Comparison of ENCODE assay signal across 7 mouse cellular contexts in the genomic region with DNA sequence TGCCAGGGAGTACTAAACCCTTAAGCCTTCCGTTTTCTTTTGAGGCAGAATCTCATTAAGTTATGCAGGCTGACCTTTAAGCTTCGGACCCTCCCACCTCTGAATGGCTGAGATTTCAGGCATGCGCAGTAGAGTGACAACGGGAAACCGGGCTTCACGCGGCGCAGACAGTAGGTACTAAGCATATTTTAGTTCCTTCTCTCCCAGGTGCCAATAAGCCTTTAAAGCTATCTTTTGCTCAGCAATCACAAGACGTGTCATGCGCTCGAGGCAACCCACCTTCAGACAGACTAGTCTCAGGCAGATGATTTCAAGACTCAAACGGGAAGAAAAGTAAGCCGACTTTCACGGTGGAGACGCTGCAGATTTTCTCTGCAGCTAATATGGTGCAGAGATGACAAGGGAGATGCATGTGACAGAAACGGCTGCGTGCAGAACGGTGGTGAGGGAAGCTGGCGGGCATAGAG. TPM values are rescaled to one million over a fixed set of nuclear protein-coding genes. Genes with fewer than 3 reads are reported as not detected.
DNase-seq lines count a peak whose midpoint lies in the region; ATAC-seq and TF ChIP-seq lines count a peak whose summit lies in the region.

No protein-coding gene starts in this region.

- peak overlapping the region; percentile 46 for H3K4me3 ChIP-seq in forebrain, embryonic 15.5 days
- peak overlapping the region; percentile 40 for H3K4me3 ChIP-seq in intestine, embryonic 14.5 days (ENCODE audit: low read depth, low read length)
- peak overlapping the region; percentile 3; the same call in 1 of the 2 replicates for H3K4me3 ChIP-seq in macrophage (ENCODE audit: inconsistent target)
- H3K4me3 ChIP-seq in small intestine, adult 2 months (ENCODE audit: low read depth, low read length): peak overlapping the region; percentile 44

- TF ChIP-seq CTCF in small intestine, adult 2 months (IDR thresholded peaks at IDR 0.05; ENCODE audit: extremely low read depth, insufficient read length, insufficient replicate concordance, low read depth, low read length): no peak

- H3K27me3 ChIP-seq in forebrain, embryonic 15.5 days: no peaks in the 10 kb centered on the region
- no peaks in the 10 kb centered on the region for H3K27me3 ChIP-seq in intestine, embryonic 14.5 days (replicated peaks; ENCODE audit: control insufficient read depth, insufficient read depth, low read length)
- no peaks in the 10 kb centered on the region for H3K27me3 ChIP-seq in small intestine, adult 2 months (ENCODE audit: control insufficient read depth, insufficient read depth, low read length)

- peak overlapping the region; percentile 77 for H3K27ac ChIP-seq in forebrain, embryonic 15.5 days (replicated peaks)
- H3K27ac ChIP-seq in intestine, embryonic 14.5 days (ENCODE audit: low read depth): no peak overlapping the region
- H3K27ac ChIP-seq in macrophage: peak overlapping the region; percentile 29; the same call in 1 of the 2 replicates
- H3K27ac ChIP-seq in small intestine, adult 2 months (ENCODE audit: insufficient read depth, low read depth, low read length): no peak overlapping the region

- H3K9me3 ChIP-seq in forebrain, embryonic 15.5 days: no peaks in the 10 kb centered on the region
- H3K9me3 ChIP-seq in intestine, embryonic 14.5 days (ENCODE audit: control insufficient read depth, low read length): no peaks in the 10 kb centered on the region

- H3K36me3 ChIP-seq in forebrain, embryonic 15.5 days: no peaks in the 10 kb centered on the region
- no peaks in the 10 kb centered on the region for H3K36me3 ChIP-seq in intestine, embryonic 14.5 days (ENCODE audit: control insufficient read depth, insufficient read depth, low read length)
- H3K36me3 ChIP-seq in macrophage (ENCODE audit: inconsistent target): peaks cover 7% of the 10 kb centered on the region; the same call in 1 of the 2 replicates
- no peaks in the 10 kb centered on the region for H3K36me3 ChIP-seq in small intestine, adult 2 months (ENCODE audit: control insufficient read depth, insufficient read depth, low read length)

- peaks cover 13% of the 10 kb centered on the region for H3K4me1 ChIP-seq in forebrain, embryonic 15.5 days
- H3K4me1 ChIP-seq in intestine, embryonic 14.5 days (replicated peaks; ENCODE audit: control insufficient read depth, insufficient read depth, low read length): 0 out of 2 replicates have a peak, but pooled peaks cover 2% of the 10 kb centered on the region
- peaks cover 9% of the 10 kb centered on the region for H3K4me1 ChIP-seq in small intestine, adult 2 months (ENCODE audit: control insufficient read depth, insufficient read depth, insufficient read length, low read length)

- ATAC-seq in forebrain, embryonic 15.5 days (replicated peaks): peak; percentile 61
- ATAC-seq in intestine, embryonic 14.5 days (replicated peaks; ENCODE audit: low FRiP score, low TSS enrichment, low read depth): peak; percentile 70; the same call in 1 of the 2 replicates

- TF ChIP-seq POLR2A in small intestine, adult 2 months (IDR thresholded peaks at IDR 0.05; ENCODE audit: low read depth, low read length): no peak

- peak overlapping the region; percentile 67 for H3K4me2 ChIP-seq in forebrain, embryonic 15.5 days (replicated peaks)
- peak overlapping the region; percentile 93 for H3K4me2 ChIP-seq in intestine, embryonic 14.5 days (ENCODE audit: low read length)

- H3K9ac ChIP-seq in forebrain, embryonic 15.5 days (replicated peaks): peak overlapping the region; percentile 45
- H3K9ac ChIP-seq in intestine, embryonic 14.5 days (ENCODE audit: low read length): peak overlapping the region; percentile 47

- H3K79me2 ChIP-seq in macrophage (ENCODE audit: inconsistent target): peaks cover 100% of the 10 kb centered on the region

- under 1% methylated on average over 19 of the region's 19 CpGs for WGBS in forebrain, embryonic 15.5 days
- WGBS in intestine, embryonic 14.5 days: 1% methylated on average over 19 of the region's 19 CpGs
- 9% methylated on average over 19 of the region's 19 CpGs for WGBS in macrophage (ENCODE audit: missing documents)
- WGBS in small intestine, adult 2 months: 5% methylated on average over 19 of the region's 19 CpGs

- peak; percentile 57 for DNase-seq in NIH3T3 (ENCODE audit: low read depth)
- peak; percentile 39 for DNase-seq in brain, embryonic 18.5 days (ENCODE audit: low read depth, low spot score)
- peak; percentile 80 for DNase-seq in intestine, embryonic 14.5 days (ENCODE audit: low spot score)
- DNase-seq in left cerebral cortex, adult 8-10 months (ENCODE audit: low spot score in 2 of 2): peak; percentile 48

RNA-seq across cellular contexts. Expression of a gene that starts 9.4 kb away (rescaled TPM):
- polyA plus RNA-seq in forebrain, embryonic 15.5 days (2015; fragmentation: Nextera tagmentation; extraction: Ambion mirVana): 111 and 112 TPM in 2 replicates
- 41.1 and 44.3 TPM in 2 replicates for polyA plus RNA-seq in intestine, embryonic 14.5 days (2014; fragmentation: Nextera tagmentation; extraction: Ambion mirVana)
- 100 to 1,000 TPM; 382 to 408 (median 393) TPM for total RNA-seq in left cerebral cortex, adult 8-10 months (2022)
- total RNA-seq in macrophage (2018; cell fraction: chromatin; rRNA removed): 1,000 to 10,000 TPM in 3 of 26 experiments, 100 to 1,000 TPM in 23; 385 to 3,736 (median 481) TPM
- total RNA-seq in macrophage (2018; cell fraction: cytosol; rRNA removed): 100 to 1,000 TPM; 135 to 283 (median 184) TPM
- total RNA-seq in macrophage (2018; cell fraction: nucleus; rRNA removed): 1,000 to 10,000 TPM in 1 of 26 experiments, 100 to 1,000 TPM in 25; 247 to 1,640 (median 305) TPM
- 100 to 138 TPM (median 115 TPM) in 3 replicates for polyA plus RNA-seq in macrophage (2018)
- polyA plus RNA-seq in small intestine, adult 2 months (2012; rRNA removed): 74.2 and 161 TPM in 2 replicates

RNA-seq across cellular contexts. Expression of a gene that starts 59.6 kb away (rescaled TPM):
- 0.51 and 0.65 TPM in 2 replicates for polyA plus RNA-seq in forebrain, embryonic 15.5 days (2015; fragmentation: Nextera tagmentation; extraction: Ambion mirVana)
- 0.15 and 0.24 TPM in 2 replicates for polyA plus RNA-seq in intestine, embryonic 14.5 days (2014; fragmentation: Nextera tagmentation; extraction: Ambion mirVana)
- total RNA-seq in left cerebral cortex, adult 8-10 months (2022): 1 to 10 TPM; 2.0 to 3.9 (median 2.2) TPM
- total RNA-seq in macrophage (2018; cell fraction: chromatin; rRNA removed): 1 to 10 TPM in 2 of 26 experiments, under 1 TPM in 4, not detected in 20; 0.53 to 1.4 (median 0.76) TPM
- under 1 TPM in 2 of 26 experiments, not detected in 24; 0.05 to 0.13 TPM for total RNA-seq in macrophage (2018; cell fraction: cytosol; rRNA removed)
- 1 to 10 TPM in 1 of 26 experiments, under 1 TPM in 6, not detected in 19; 0.35 to 1.4 (median 0.52) TPM for total RNA-seq in macrophage (2018; cell fraction: nucleus; rRNA removed)
- not detected in 3 replicates for polyA plus RNA-seq in macrophage (2018)
- polyA plus RNA-seq in small intestine, adult 2 months (2012; rRNA removed): not detected in 2 replicates

Comparison
In these comparisons a context has a peak if more than half of its experiments do, and no peak if none do; other contexts are left out.
1. H3K27ac ChIP-seq: peak in forebrain, embryonic 15.5 days (single experiment) and macrophage (single experiment); none in intestine, embryonic 14.5 days (single experiment) and small intestine, adult 2 months (single experiment).
2. Peak in every context shown above with its lines, with median percentiles within 50 percentile points of each other: DNase-seq and H3K4me3 ChIP-seq.